Mouse (Mus musculus) lung, adult 2 months (tissue): ENCODE measurements around the gene Dmc1. TPM values are rescaled to one million over a fixed set of nuclear protein-coding genes. Genes with fewer than 3 reads are reported as not detected.
A peak's percentile ranks its signal among the peaks of the same experiment; 100 is the strongest.

Source experiments
- DNase-seq: peaks from one replicate; pipeline ENCODE4 v3.0.0; 2022
- H3K4me1 ChIP-seq: fragments of 200-500 bp; 2 replicates; pipeline ENCODE4 v1.6.1; 2011; ENCODE audit warnings: low read length; ENCODE audit not compliant: control insufficient read depth, insufficient read depth
- H3K4me3 ChIP-seq: fragments of 200-500 bp; replicated peaks from 2 replicates; pipeline ENCODE3; 2011; ENCODE audit warnings: low read depth, mild to moderate bottlenecking, control low read depth, low read length; ENCODE audit errors: extremely low read depth
- CTCF ChIP-seq: fragments of 200-500 bp; IDR thresholded peaks from 2 replicates; pipeline ENCODE4 v1.5.1; 2011; ENCODE audit warnings: mild to moderate bottlenecking, low read length, control low read depth; ENCODE audit not compliant: insufficient read depth
- POLR2A ChIP-seq: fragments of 200-500 bp; IDR thresholded peaks from 2 replicates; pipeline ENCODE4 v1.6.1; 2011; ENCODE audit warnings: low read depth, mild to moderate bottlenecking, control low read depth, low read length, borderline replicate concordance; ENCODE audit errors: extremely low read depth
- WGBS: fragments of 180-500 bp; shearing (Covaris S2); methylation state at CpG from one replicate; pipeline ENCODE4 v1.1.7; 2018; 5-methylcytosine and 5-hydroxymethylcytosine counted together
- polyA plus RNA-seq: library from polyadenylated mRNA; depleted of rRNA; stranded (reverse); fragments of >200 nt; gene quantifications from 2 replicates; pipeline ENCODE4 v1.2.3, GENCODE M21; 2012

Gene Dmc1
- polyA plus RNA-seq, 1 experiment = 0.12 TPM

GRCm38 (mm10) chr15:79545496-79545895 lies 59.4 kb downstream of the Dmc1 start:
- peaks cover 6% of the 10 kb centered on the region for H3K4me1 ChIP-seq
- no peak for TF ChIP-seq CTCF
- no peak for TF ChIP-seq POLR2A
- under 1% methylated on average over 3 of the region's 3 CpGs for WGBS
- H3K4me3 ChIP-seq = peak overlapping the region; percentile 94
- DNase-seq = no peak

- 66% methylated on average over 3 of the region's 3 CpGs for WGBS
- TF ChIP-seq POLR2A (no peak), CTCF (no peak)
- Histone ChIP-seq H3K4me3 (no peak overlapping the region), H3K4me1 (peaks cover 6% of the 10 kb centered on the region)
- no peak for DNase-seq
These were observed 60.9 kb downstream of the Dmc1 start for GRCm38 (mm10) chr15:79543968-79544367.

- Histone ChIP-seq H3K4me1 (peaks cover 2% of the 10 kb centered on the region; the same call in 1 of the 2 replicates), H3K4me3 (no peak overlapping the region)
- 69% methylated on average over 3 of the region's 3 CpGs for WGBS
- TF ChIP-seq CTCF = no peak
- TF ChIP-seq POLR2A = no peak
- DNase-seq = no peak
These were observed 71.1 kb downstream of the Dmc1 start for GRCm38 (mm10) chr15:79533796-79534195.

DNA sequence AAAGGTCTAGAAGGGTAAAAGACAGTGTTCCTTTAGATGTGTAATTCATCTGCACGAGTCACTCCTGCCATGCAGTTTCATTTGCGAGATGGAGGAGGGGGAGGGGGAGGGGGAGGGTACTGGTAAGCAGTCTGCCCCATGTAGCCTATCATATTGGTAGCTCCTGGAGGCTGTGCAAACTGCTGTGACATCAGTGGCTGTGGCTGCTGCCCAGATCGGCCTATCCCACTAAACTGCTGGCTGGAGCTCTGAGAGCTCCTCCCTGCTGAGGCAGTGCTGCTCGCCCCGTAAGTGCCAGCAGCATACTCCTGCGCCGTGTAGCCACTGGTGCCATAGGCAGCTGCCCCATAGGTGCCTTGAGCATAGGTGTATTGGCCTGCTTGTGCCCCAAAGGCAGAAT lies 75.0 kb downstream of the Dmc1 start:
- WGBS = 66% methylated on average over 7 of the region's 7 CpGs
- H3K4me1 ChIP-seq = peaks cover 2% of the 10 kb centered on the region; the same call in 1 of the 2 replicates
- no peak overlapping the region for H3K4me3 ChIP-seq
- DNase-seq = no peak
- TF ChIP-seq POLR2A (no peak), CTCF (no peak)

- no peak for DNase-seq
- TF ChIP-seq CTCF = no peak
- TF ChIP-seq POLR2A = no peak
- H3K4me1 ChIP-seq = peaks cover 2% of the 10 kb centered on the region; the same call in 1 of the 2 replicates
- no peak overlapping the region for H3K4me3 ChIP-seq
- 51% methylated on average over 5 of the region's 5 CpGs for WGBS
These were observed 76.8 kb downstream of the Dmc1 start for GRCm38 (mm10) chr15:79527991-79528639.

DNA sequence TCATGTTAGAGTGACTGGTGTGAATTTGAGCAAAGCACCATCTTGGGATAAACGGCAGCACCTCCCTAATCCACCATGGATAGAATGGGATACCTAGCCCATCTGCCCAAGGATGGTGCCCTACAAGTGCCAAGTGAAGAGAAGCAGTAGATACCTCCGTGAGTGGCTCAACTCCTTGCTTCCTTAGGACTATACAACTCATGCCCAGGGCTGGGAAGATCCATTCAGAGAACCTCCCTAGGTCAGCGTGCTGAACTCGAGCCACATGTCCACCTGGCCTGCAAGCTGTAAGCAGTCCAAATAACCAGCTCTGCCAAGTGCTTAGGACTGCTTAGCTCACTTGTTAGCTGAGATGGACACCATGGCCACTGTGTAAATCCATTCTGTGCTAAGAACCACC lies 77.7 kb downstream of the Dmc1 start:
- TF ChIP-seq POLR2A (no peak), CTCF (no peak)
- H3K4me3 ChIP-seq = no peak overlapping the region
- WGBS = 62% methylated on average over 4 of the region's 4 CpGs
- H3K4me1 ChIP-seq = peaks cover 2% of the 10 kb centered on the region; the same call in 1 of the 2 replicates
- DNase-seq = no peak

DNA sequence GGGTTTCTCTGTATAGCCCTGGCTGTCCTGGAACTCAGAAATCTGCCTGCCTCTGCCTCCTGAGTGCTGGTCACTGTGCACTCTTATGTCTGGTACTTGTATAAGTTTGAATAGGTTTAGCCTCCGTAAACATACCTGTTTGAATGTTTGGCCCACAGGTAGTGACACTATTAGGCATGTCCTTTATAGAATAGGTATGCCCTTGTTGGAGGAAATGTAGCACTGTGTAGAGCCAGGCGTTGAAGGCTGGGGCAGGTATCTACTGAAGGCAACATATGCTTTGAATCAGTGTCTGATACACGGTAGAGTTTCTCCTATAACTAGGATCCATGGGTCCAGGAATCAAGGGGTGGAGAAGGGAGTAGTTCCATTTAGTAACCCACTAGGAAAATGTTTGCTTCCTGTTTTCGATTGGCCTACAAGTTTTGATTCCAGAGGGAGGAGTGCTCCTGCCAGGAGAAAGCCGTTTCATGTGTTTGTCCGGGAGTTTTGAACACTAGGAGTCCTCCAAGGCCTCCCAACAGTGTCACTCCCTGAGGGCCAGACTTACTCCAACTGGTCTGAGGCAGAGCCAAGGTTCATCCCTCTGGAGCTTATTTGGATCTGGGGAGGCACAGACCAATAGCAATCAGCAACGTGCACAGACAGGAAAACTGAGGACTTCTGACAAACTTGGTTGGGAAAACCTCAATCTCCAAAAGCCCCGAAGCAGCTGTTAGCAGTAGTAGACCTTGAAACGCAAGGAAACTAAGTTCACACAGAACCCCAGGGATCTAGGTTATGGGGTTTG lies 78.7 kb downstream of the Dmc1 start:
- 47% methylated on average over 9 of the region's 9 CpGs for WGBS
- no peak for DNase-seq
- Histone ChIP-seq H3K4me3 (no peak overlapping the region), H3K4me1 (peaks cover 2% of the 10 kb centered on the region; the same call in 1 of the 2 replicates)
- TF ChIP-seq POLR2A (no peak), CTCF (no peak)

GRCm38 (mm10) chr15:79525564-79525963 lies 79.3 kb downstream of the Dmc1 start:
- DNase-seq = no peak
- WGBS = 81% methylated on average over 5 of the region's 5 CpGs
- no peak for TF ChIP-seq POLR2A
- no peak for TF ChIP-seq CTCF
- H3K4me3 ChIP-seq = no peak overlapping the region
- H3K4me1 ChIP-seq = peaks cover 2% of the 10 kb centered on the region; the same call in 1 of the 2 replicates

- WGBS = 54% methylated on average over 16 of the region's 16 CpGs
- Histone ChIP-seq H3K4me1 (0 out of 2 replicates have a peak, but pooled peaks cover 2% of the 10 kb centered on the region), H3K4me3 (no peak overlapping the region)
- no peak for DNase-seq
- no peak for TF ChIP-seq POLR2A
- no peak for TF ChIP-seq CTCF
These were observed 85.3 kb downstream of the Dmc1 start for GRCm38 (mm10) chr15:79519400-79520220.
